Mouse (Mus musculus): ENCODE measurements around the gene Zfp383. TPM values are rescaled to one million over a fixed set of nuclear protein-coding genes. Genes with fewer than 3 reads are reported as not detected.
"Not testable (repeated sequence)": the region's sequence is repeated elsewhere in the genome, so short reads cannot be mapped to it uniquely, and the experiment has no call there.

Zfp383 gene
- 3.1 TPM in 2 replicates for polyA plus RNA-seq (2015; fragmentation: Nextera tagmentation; extraction: Ambion mirVana)

DNA sequence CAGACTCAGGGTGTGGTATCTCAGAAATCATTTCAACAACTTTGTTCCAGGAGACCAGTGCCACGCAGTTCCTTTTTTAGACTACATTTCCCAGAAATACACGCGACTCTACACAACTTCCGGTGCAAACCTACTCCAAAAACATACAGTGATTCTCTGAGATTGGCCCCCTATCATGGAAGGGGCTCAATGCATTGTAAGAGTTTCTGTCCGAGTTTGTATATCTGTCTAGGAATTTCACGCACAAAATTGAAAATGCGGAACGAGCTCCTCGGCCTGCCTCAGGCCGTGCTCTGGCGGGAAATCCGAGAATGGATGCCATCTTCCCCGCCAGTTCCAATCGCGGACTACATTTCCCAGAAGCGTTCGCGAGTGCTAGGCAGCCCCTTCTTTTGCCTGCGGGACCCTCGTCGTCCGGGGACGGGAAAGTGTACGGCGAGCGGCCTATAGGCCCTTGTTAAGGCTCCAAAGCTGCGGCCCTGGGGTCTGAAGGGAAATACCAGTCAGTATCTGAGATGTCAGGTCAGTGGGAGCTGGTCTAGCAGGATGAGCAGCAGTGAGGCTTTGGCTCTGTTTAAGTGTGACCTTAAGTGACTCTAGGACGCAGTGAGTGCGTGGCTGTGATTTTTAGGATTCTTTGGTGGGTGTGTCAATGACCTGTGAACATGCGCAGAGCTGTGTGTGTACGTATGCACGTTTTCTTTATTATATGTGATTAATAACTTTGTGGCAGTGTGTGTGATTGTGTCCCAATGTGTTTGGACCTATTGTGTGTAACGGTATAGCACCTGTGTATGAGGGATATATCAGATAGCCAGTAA is at the start of gene Zfp383:
Gene Zfp383, plus strand, starts transcription at position 94 of the 821 bp plus-strand sequence.
- peak within 1 kb of the TSS; percentile 69 for H3K9ac ChIP-seq
- H3K4me1 ChIP-seq (replicated peaks): peaks cover 22% of the 10 kb centered on the region
- no peaks in the 10 kb centered on the region for H3K9me3 ChIP-seq (replicated peaks)
- no peaks in the 10 kb centered on the region for H3K27me3 ChIP-seq
- H3K36me3 ChIP-seq: peaks cover 21% of the 10 kb centered on the region
- peak within 1 kb of the TSS; percentile 58 for H3K4me2 ChIP-seq
- H3K27ac ChIP-seq: peak within 1 kb of the TSS; percentile 93
- ATAC-seq (replicated peaks; ENCODE audit: insufficient number of reproducible peaks, insufficient read depth, low FRiP score, low read depth): peak; percentile 80
- under 1% methylated on average over 33 of the region's 33 CpGs for WGBS
- peak within 1 kb of the TSS; percentile 64 for H3K4me3 ChIP-seq

DNA sequence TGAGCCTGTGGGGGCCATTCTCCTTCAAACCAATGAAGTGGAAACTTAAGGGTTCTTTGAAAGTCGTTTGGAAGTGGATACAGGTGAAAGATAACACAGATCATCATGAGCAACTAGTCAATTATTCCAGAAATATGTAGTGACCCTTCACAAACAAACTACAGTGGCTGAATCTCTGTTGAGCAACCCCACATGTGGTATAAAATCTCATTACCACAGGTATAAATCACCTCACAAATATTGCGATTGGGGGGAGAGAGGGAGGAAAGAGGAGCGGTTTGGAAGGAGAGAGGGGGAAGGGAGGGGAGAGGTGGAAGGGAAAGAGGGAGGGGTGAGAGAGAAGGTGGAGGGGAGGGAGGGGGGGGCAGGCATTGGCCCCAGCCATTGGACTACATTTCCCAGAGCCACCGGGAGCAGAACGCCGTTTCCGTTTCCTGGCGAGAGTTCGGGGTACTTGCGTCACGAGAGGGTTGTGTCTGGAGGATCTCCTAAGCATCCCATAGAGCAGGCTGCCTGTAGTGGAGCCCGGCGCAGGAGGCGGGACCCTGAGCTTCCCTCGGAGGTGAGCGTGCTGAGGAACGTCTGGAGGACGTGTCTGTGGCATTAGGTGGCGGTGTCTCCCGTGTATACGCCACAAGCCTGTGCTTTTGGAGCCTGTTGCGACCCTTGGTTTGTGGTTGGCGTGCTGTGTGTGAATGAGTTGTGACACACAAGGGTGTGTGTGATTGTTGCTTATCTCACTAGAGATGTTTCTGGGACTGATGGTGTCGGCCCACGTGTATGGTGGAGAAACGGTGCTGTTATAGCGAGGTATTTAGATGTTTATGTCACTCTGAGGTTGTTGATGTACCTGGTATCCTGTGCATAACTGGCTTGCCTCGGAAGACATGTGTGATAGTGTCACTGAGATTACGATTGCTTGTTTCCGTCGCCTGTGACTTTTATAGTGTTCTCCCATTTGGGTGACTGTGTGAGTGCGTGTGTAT is 48.2 kb upstream of the Zfp383 start, which contains the start of gene Zfp420:
Gene Zfp420, plus strand, starts transcription at position 448 of the 986 bp plus-strand sequence.
- Histone ChIP-seq H3K27ac (peak within 1 kb of the TSS; percentile 64), H3K9ac (peak within 1 kb of the TSS; percentile 68), H3K27me3 (no peaks in the 10 kb centered on the region), H3K4me2 (peak within 1 kb of the TSS; percentile 85), H3K4me1 (replicated peaks) (peaks cover 10% of the 10 kb centered on the region), H3K4me3 (peak within 1 kb of the TSS; percentile 74), H3K9me3 (replicated peaks) (no peaks in the 10 kb centered on the region; the same call in 1 of the 2 replicates), H3K36me3 (no peaks in the 10 kb centered on the region)
- peak; percentile 96 for ATAC-seq (replicated peaks; ENCODE audit: insufficient number of reproducible peaks, insufficient read depth, low FRiP score, low read depth)
- 4% methylated on average over 32 of the region's 32 CpGs for WGBS

DNA sequence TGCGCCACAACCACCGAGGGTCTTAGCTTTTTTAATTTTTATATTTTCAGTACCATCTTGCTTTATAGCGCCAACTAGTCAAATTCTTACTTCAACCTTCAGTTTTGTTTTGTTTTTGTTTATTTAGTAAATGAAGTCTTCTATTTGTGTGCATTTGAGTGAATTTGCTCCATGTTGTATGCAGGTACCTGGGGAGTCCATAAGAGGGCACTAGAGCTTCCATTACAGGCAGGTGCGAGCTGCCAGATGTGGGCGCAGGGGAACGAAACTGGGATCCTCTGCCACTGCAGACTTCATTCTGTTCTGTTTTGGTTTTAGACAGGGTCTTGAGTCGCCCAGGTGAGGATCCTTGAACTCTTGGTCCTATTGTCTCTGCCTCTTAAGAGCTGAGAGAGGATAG is 46.4 kb upstream of the Zfp383 start:
- Histone ChIP-seq H3K9ac (no peak overlapping the region), H3K4me1 (replicated peaks) (peaks cover 10% of the 10 kb centered on the region), H3K4me2 (no peak overlapping the region), H3K36me3 (no peaks in the 10 kb centered on the region), H3K9me3 (replicated peaks) (no peaks in the 10 kb centered on the region; the same call in 1 of the 2 replicates), H3K27ac (no peak overlapping the region), H3K27me3 (no peaks in the 10 kb centered on the region), H3K4me3 (no peak overlapping the region)
- WGBS: 91% methylated on average over 7 of the region's 7 CpGs
- no peak for ATAC-seq (replicated peaks; ENCODE audit: insufficient number of reproducible peaks, insufficient read depth, low FRiP score, low read depth)

DNA sequence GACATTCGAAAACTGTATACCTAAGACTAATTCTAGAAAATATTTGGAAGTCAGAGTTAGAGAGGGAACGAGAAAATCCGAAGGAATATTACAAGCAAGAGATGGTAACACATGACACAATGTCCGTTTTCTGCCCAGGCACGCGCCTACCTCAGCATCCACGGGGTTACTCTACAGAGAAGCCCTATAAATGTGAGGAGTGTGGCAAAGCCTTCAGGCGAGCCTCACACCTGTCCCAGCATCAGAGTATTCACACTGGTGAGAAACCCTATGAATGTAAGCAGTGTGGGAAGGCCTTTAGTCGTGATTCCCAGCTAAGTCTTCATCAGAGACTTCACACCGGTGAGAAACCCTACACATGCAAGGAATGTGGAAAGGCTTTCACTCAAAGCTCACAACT is 33.8 kb upstream of the Zfp383 start:
- 87% methylated on average over 10 of the region's 10 CpGs for WGBS
- Histone ChIP-seq H3K27me3 (no peaks in the 10 kb centered on the region), H3K9me3 (replicated peaks) (peaks cover 36% of the 10 kb centered on the region), H3K4me3 (no peak overlapping the region), H3K9ac (no peak overlapping the region), H3K4me1 (replicated peaks) (no peaks in the 10 kb centered on the region), H3K27ac (no peak overlapping the region), H3K36me3 (peaks cover 27% of the 10 kb centered on the region), H3K4me2 (no peak overlapping the region)
- no peak for ATAC-seq (replicated peaks; ENCODE audit: insufficient number of reproducible peaks, insufficient read depth, low FRiP score, low read depth)

DNA sequence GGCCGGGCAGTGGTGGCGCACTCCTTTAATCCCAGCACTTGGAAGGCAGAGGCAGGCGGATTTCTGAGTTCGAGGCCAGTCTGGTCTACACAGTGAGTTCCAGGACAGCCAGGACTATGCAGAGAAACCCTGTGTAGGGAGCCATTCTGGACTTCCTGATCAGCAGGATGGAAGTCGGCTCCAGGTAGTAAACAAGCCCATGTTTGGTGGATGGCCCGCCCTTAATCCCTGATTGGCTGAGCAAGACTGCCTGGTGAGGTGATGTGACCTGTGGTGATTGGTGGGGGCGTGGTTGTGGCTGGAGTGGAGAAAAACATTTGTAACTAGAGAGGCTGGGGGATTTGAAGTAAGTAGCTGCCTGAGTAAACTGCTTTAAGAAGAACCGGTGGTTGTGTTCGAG is 30.5 kb upstream of the Zfp383 start:
- not testable (repeated sequence) for H3K9ac ChIP-seq; H3K4me1 ChIP-seq (replicated peaks); H3K27me3 ChIP-seq; H3K4me2 ChIP-seq; ATAC-seq (replicated peaks; ENCODE audit: insufficient number of reproducible peaks, insufficient read depth, low FRiP score, low read depth); H3K4me3 ChIP-seq; H3K27ac ChIP-seq
- Histone ChIP-seq H3K9me3 (replicated peaks) (peaks cover 28% of the 10 kb centered on the region), H3K36me3 (peaks cover 23% of the 10 kb centered on the region)
- WGBS: 90% methylated on average over 9 of the region's 9 CpGs

DNA sequence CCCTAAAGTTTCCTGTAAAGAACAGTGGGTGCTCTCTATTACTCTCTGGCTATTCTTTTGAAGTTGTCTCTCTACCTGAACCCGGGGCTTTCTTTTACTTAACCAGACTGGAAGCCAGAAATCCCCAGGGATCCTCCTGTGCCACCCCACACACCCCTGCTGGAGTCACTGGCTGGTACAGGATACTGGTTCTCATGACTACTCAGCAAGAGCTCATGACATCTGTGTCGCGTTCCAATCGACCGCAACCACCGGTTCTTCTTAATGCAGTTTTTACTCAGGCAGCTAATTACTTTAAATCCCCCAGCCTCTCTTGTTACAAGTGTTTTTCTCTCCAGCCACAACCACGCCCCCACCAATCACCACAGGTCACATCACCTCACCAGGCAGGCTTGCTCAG is 28.0 kb upstream of the Zfp383 start:
- H3K27ac ChIP-seq: no peak overlapping the region
- peaks cover 12% of the 10 kb centered on the region for H3K36me3 ChIP-seq
- no peak for ATAC-seq (replicated peaks; ENCODE audit: insufficient number of reproducible peaks, insufficient read depth, low FRiP score, low read depth)
- no peaks in the 10 kb centered on the region for H3K4me1 ChIP-seq (replicated peaks)
- peaks cover 16% of the 10 kb centered on the region for H3K9me3 ChIP-seq (replicated peaks)
- no peak overlapping the region for H3K4me3 ChIP-seq
- WGBS: 73% methylated on average over 7 of the region's 7 CpGs
- H3K4me2 ChIP-seq: no peak overlapping the region
- no peaks in the 10 kb centered on the region for H3K27me3 ChIP-seq
- H3K9ac ChIP-seq: no peak overlapping the region

DNA sequence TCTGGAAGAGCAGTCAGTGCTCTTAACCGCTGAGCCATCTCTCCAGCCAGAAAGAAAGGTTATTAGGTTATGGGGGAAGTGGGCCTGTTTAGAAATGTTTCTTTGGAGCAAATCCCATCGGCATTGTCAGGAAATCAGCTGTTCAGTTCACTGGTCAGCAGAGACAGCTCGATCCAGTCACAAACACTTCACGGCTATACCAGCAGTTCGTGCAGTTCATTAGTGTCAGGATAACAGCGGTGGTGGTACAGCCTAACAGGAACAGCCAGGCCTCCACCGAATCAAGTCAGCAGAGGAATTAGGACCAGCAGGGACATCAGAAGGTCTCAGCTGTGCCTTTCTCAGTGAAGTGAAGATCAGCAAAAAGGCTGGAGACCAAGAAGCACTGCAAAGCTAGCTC is 27.1 kb upstream of the Zfp383 start:
- H3K27me3 ChIP-seq: no peaks in the 10 kb centered on the region
- H3K4me3 ChIP-seq: no peak overlapping the region
- peaks cover 3% of the 10 kb centered on the region; the same call in 1 of the 2 replicates for H3K36me3 ChIP-seq
- H3K9ac ChIP-seq: no peak overlapping the region
- H3K4me2 ChIP-seq: no peak overlapping the region
- H3K4me1 ChIP-seq (replicated peaks): no peaks in the 10 kb centered on the region
- no peak overlapping the region for H3K27ac ChIP-seq
- ATAC-seq (replicated peaks; ENCODE audit: insufficient number of reproducible peaks, insufficient read depth, low FRiP score, low read depth): no peak
- WGBS: 85% methylated on average over 7 of the region's 7 CpGs
- H3K9me3 ChIP-seq (replicated peaks): peaks cover 11% of the 10 kb centered on the region

DNA sequence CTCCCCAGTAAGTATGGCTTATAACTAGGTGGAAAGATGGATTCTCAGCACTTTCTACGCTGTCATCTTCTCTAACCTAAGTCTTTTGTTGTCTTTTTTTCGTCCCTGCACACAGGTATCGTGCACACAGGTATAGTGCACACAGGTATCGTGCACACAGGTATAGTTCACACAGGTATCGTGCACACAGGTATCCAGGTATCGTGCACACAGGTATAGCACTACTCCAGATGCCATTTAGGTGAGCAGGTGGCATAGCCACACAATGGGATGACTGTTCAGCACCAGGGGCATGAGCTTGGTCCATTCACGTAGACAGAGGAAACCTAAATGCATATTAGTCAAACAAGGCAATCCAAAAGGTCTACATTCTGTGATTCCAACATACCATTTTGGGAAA is 17.5 kb upstream of the Zfp383 start:
- Histone ChIP-seq H3K27me3 (no peaks in the 10 kb centered on the region), H3K27ac (no peak overlapping the region), H3K9ac (no peak overlapping the region), H3K4me1 (replicated peaks) (no peaks in the 10 kb centered on the region), H3K9me3 (replicated peaks) (peaks cover 28% of the 10 kb centered on the region), H3K4me2 (no peak overlapping the region), H3K36me3 (peaks cover 52% of the 10 kb centered on the region), H3K4me3 (no peak overlapping the region)
- no peak for ATAC-seq (replicated peaks; ENCODE audit: insufficient number of reproducible peaks, insufficient read depth, low FRiP score, low read depth)
- WGBS: 93% methylated on average over 7 of the region's 7 CpGs

DNA sequence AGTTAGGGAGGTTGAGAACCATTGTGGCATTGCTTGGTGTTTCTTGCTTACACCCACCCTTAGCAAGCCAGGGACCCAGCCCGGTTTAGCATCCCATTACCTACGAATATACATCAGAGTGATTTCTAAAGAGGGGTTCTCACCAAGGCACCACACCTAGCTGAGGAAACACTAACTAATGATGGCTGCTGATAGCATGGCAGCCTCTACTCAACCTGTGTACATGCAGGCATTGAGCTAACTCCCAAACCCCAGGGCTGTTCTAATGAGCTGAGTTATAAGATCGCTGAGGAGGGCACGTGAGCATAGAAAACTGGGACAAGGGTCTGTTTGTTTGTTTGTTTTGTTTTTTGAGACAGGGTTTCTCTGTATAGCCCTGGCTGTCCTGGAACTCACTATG is 15.3 kb upstream of the Zfp383 start:
- no peak for ATAC-seq (replicated peaks; ENCODE audit: insufficient number of reproducible peaks, insufficient read depth, low FRiP score, low read depth)
- Histone ChIP-seq H3K9ac (no peak overlapping the region), H3K4me3 (no peak overlapping the region), H3K9me3 (replicated peaks) (peaks cover 16% of the 10 kb centered on the region), H3K27ac (no peak overlapping the region), H3K4me1 (replicated peaks) (no peaks in the 10 kb centered on the region), H3K27me3 (no peaks in the 10 kb centered on the region), H3K4me2 (no peak overlapping the region), H3K36me3 (peaks cover 74% of the 10 kb centered on the region)
- WGBS: 93% methylated on average over 4 of the region's 4 CpGs

DNA sequence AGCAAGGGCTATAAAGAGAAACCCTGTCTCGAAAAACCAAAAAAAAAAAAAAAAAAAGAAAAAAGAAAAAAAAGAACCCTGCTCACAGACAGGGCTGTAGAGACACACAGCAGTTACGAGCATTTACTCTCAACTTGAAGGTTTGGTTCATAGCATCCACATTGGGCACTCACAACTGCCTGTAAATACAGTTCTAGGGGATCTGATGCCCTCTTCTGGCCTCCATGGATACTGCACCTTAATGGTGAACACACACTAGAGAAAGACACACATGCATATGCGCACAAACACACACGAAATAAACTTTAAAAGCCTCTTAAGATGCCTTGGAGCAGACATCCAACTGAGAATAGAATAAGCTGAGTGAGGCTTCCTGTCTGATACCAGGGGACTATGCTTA is 9.7 kb upstream of the Zfp383 start:
- ATAC-seq (replicated peaks; ENCODE audit: insufficient number of reproducible peaks, insufficient read depth, low FRiP score, low read depth): no peak
- WGBS: 91% methylated on average over 4 of the region's 4 CpGs

DNA sequence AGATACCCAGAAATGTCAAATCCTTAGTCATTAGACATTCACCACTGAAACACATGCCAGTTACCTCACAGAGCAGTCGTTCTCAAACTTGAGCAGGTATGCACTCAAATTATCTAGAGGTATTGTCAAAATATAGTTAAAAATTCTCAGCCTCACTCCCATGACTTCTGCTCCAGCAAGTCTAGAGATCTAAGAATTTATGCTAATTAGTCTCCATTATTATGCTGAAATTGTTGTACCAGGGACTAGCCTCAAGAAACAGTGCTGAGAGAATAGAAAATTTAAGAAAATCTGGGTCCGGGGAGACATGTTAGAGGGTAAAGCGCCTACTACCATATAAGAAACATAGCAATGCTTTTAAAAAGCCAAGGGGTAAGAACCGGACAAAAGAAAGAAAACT is 3.9 kb upstream of the Zfp383 start:
- Histone ChIP-seq H3K36me3 (peaks cover 34% of the 10 kb centered on the region), H3K4me3 (no peak overlapping the region), H3K9ac (no peak overlapping the region), H3K4me2 (no peak overlapping the region), H3K27ac (no peak overlapping the region), H3K4me1 (replicated peaks) (peaks cover 8% of the 10 kb centered on the region), H3K9me3 (replicated peaks) (no peaks in the 10 kb centered on the region), H3K27me3 (no peaks in the 10 kb centered on the region)
- ATAC-seq (replicated peaks; ENCODE audit: insufficient number of reproducible peaks, insufficient read depth, low FRiP score, low read depth): no peak
- WGBS: 91% methylated on average over 4 of the region's 4 CpGs

More for the DNA sequence above, 9.7 kb upstream of the Zfp383 start:
- Histone ChIP-seq H3K27ac (no peak overlapping the region), H3K9ac (no peak overlapping the region), H3K27me3 (no peaks in the 10 kb centered on the region), H3K36me3 (peaks cover 86% of the 10 kb centered on the region), H3K4me1 (replicated peaks) (no peaks in the 10 kb centered on the region), H3K4me2 (no peak overlapping the region), H3K4me3 (no peak overlapping the region), H3K9me3 (replicated peaks) (peaks cover 16% of the 10 kb centered on the region)

All from heart, embryonic 15.5 days (tissue).